Mouse (Mus musculus) cerebellum, adult 2 months (tissue): ENCODE results near the gene Tpt1.

Source experiments
- CTCF ChIP-seq: fragments of 200-500 bp; IDR thresholded peaks from 2 replicates; pipeline ENCODE4 v1.5.1; 2011; ENCODE audit warnings: low read depth, mild to moderate bottlenecking, control low read depth, low read length, moderate library complexity, borderline replicate concordance; ENCODE audit not compliant: insufficient read depth
- POLR2A ChIP-seq: fragments of 200-500 bp; IDR thresholded peaks from 2 replicates; pipeline ENCODE4 v1.6.1; 2011; ENCODE audit warnings: low read length, control low read depth, borderline replicate concordance; ENCODE audit not compliant: insufficient read depth

- TF ChIP-seq CTCF: no peak
- no peak for TF ChIP-seq POLR2A
Observed at GRCm38 (mm10) chr14:75848482-75848881, 3.6 kb downstream of the Tpt1 start.
